Mouse (Mus musculus) erythroblast, embryonic 14.5 days (primary cell): ENCODE results near the gene Gm10337. TPM values are rescaled to one million over a fixed set of nuclear protein-coding genes. Genes with fewer than 3 reads are reported as not detected.

Experiments used
- H3K27me3 ChIP-seq: 2 replicates; pipeline ENCODE4 v1.6.1; 2012; ENCODE audit warnings: inconsistent platforms; ENCODE audit not compliant: control insufficient read depth
- H3K36me3 ChIP-seq: 2 replicates; pipeline ENCODE4 v1.6.1; 2012; ENCODE audit warnings: mild to moderate bottlenecking, inconsistent platforms; ENCODE audit not compliant: control insufficient read depth
- H3K4me1 ChIP-seq: 2 replicates; pipeline ENCODE4 v1.6.1; 2012; ENCODE audit warnings: inconsistent platforms; ENCODE audit not compliant: control insufficient read depth
- H3K4me3 ChIP-seq: replicated peaks from 2 replicates; pipeline ENCODE3; 2012; ENCODE audit warnings: moderate library complexity, mild to moderate bottlenecking, inconsistent platforms
- H3K9me3 ChIP-seq: 2 replicates; pipeline ENCODE4 v1.6.1; 2012; ENCODE audit warnings: low read length, inconsistent platforms, mixed read lengths; ENCODE audit not compliant: control insufficient read depth
- GATA1 ChIP-seq: IDR thresholded peaks from 2 replicates; pipeline ENCODE4 v1.6.1; 2012; ENCODE audit warnings: low read length, inconsistent platforms, mixed read lengths
- TAL1 ChIP-seq: IDR thresholded peaks from 3 replicates; pipeline ENCODE4 v1.6.1; 2012; ENCODE audit warnings: low read length, inconsistent platforms, mixed read lengths
- polyA plus RNA-seq: library from polyadenylated mRNA; stranded (reverse); fragments of >175 nt; gene quantifications from 2 replicates; pipeline ENCODE4 v1.2.3, GENCODE M21; 2012

The Gm10337 gene
- polyA plus RNA-seq, 1 experiment = not detected

- H3K4me3 ChIP-seq = peak overlapping the region; percentile 95
- peaks cover 35% of the 10 kb centered on the region for H3K36me3 ChIP-seq
- peaks cover 15% of the 10 kb centered on the region for H3K27me3 ChIP-seq
- TF ChIP-seq GATA1 (no peak), TAL1 (no peak)
- peaks cover 57% of the 10 kb centered on the region for H3K4me1 ChIP-seq
- no peaks in the 10 kb centered on the region for H3K9me3 ChIP-seq
These were observed 15.3 kb downstream of the Gm10337 start for GRCm38 (mm10) chr15:102518859-102519201.

- H3K36me3 ChIP-seq = peaks cover 42% of the 10 kb centered on the region
These were observed 16.0 kb downstream of the Gm10337 start for GRCm38 (mm10) chr15:102519211-102520141.

GRCm38 (mm10) chr15:102520416-102520815 is 16.9 kb downstream of the Gm10337 start:
- Histone ChIP-seq H3K9me3 (no peaks in the 10 kb centered on the region), H3K4me3 (no peak overlapping the region), H3K36me3 (peaks cover 46% of the 10 kb centered on the region), H3K4me1 (peaks cover 57% of the 10 kb centered on the region), H3K27me3 (peaks cover 13% of the 10 kb centered on the region)
- TF ChIP-seq TAL1 = no peak
- TF ChIP-seq GATA1 = no peak

More at GRCm38 (mm10) chr15:102519211-102520141, 16.0 kb downstream of the Gm10337 start:
- TF ChIP-seq GATA1 (no peak), TAL1 (no peak)
- peak overlapping the region; percentile 95 for H3K4me3 ChIP-seq
- H3K4me1 ChIP-seq = peaks cover 57% of the 10 kb centered on the region
- no peaks in the 10 kb centered on the region for H3K9me3 ChIP-seq
- peaks cover 15% of the 10 kb centered on the region for H3K27me3 ChIP-seq

- no peak for TF ChIP-seq GATA1
- TF ChIP-seq TAL1 = no peak
These were observed 18.0 kb downstream of the Gm10337 start for GRCm38 (mm10) chr15:102521480-102521879.

GRCm38 (mm10) chr15:102524892-102525485 is 21.5 kb downstream of the Gm10337 start, which contains the start of gene Npff:
Gene Npff (minus strand): TSS chr15:102524942.
- no peaks in the 10 kb centered on the region for H3K9me3 ChIP-seq
- TF ChIP-seq GATA1 (no peak), TAL1 (no peak)
- no peak within 1 kb of the TSS for H3K4me3 ChIP-seq
- peaks cover 22% of the 10 kb centered on the region for H3K4me1 ChIP-seq
- H3K27me3 ChIP-seq = no peaks in the 10 kb centered on the region
- peaks cover 75% of the 10 kb centered on the region for H3K36me3 ChIP-seq

More at GRCm38 (mm10) chr15:102521480-102521879, 18.0 kb downstream of the Gm10337 start:
- H3K4me1 ChIP-seq = peaks cover 48% of the 10 kb centered on the region
- peaks cover 2% of the 10 kb centered on the region for H3K27me3 ChIP-seq
- peaks cover 46% of the 10 kb centered on the region for H3K36me3 ChIP-seq
- H3K4me3 ChIP-seq = no peak overlapping the region
- no peaks in the 10 kb centered on the region for H3K9me3 ChIP-seq

DNA sequence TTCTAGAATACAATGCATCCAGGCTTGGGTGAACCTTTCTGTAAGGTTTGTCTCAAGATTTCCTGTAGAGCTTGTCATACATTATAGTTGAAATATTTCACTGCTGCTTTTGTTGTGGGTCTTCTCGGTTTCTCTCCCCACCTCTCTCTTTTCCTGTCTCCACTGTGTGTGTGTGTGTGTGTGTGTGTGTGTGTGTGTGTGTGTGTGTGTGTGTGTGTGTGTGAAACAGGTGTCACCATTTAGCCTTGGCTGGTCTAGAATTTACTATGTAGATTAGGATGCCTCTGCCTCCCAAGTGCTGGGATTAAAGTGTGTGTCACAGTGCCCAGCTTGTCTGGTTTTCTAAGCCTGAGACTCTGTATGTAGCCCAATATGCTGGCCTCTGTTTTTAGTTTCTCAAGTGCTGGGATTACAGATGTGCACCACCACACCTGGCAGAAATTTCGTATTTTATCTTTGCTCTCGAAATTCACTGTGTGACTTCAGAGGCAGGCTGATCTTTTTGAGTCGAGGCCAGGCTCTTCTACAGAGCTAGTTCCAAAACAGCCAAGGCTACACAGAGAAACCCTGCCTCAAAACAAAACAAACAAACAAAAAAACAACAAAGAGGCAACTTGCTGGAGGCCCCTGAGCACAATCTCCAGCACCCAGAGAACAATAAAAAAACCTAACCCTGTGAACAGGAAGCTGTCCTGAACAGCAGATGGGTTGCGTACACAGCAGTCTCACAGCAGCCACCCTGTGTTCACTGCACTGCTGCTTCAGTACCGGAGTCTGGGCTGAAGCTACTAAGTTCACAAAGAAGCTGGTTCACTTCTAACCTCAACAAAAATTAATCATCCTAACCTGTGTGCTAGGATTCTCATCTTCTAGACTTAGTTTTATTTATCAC is 22.8 kb downstream of the Gm10337 start:
- Histone ChIP-seq H3K4me3 (no peak overlapping the region), H3K9me3 (no peaks in the 10 kb centered on the region), H3K27me3 (no peaks in the 10 kb centered on the region), H3K36me3 (peaks cover 70% of the 10 kb centered on the region), H3K4me1 (peaks cover 9% of the 10 kb centered on the region)
- TF ChIP-seq GATA1 (no peak), TAL1 (no peak)

DNA sequence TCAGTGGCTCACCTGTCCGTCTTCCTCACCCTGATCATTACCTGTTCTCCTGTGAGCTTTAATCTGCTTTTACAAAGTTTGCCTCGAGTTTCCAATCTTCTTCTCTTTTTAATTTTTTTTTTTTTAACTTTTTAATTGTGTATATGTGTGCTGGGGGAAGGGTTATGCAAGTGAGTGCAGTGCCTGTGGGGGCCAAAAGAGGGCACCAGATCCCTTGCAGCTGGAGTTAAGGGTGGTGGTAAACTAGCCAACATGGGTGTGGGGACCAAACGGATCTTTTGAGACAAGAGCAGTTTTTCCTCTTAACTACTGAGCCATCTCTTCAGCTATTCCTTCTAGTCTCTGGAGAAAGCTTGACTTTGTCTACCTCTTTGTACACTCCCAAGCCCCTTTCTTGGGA is 24.4 kb downstream of the Gm10337 start:
- peaks cover 66% of the 10 kb centered on the region for H3K36me3 ChIP-seq
- no peak overlapping the region for H3K4me3 ChIP-seq
- no peaks in the 10 kb centered on the region for H3K27me3 ChIP-seq
- H3K4me1 ChIP-seq = no peaks in the 10 kb centered on the region
- no peaks in the 10 kb centered on the region for H3K9me3 ChIP-seq
- TF ChIP-seq TAL1 (no peak), GATA1 (no peak)

GRCm38 (mm10) chr15:102528396-102528795 is 24.9 kb downstream of the Gm10337 start:
- H3K27me3 ChIP-seq = no peaks in the 10 kb centered on the region
- TF ChIP-seq GATA1 (no peak), TAL1 (no peak)
- no peaks in the 10 kb centered on the region for H3K9me3 ChIP-seq
- H3K4me3 ChIP-seq = no peak overlapping the region
- H3K4me1 ChIP-seq = no peaks in the 10 kb centered on the region
- H3K36me3 ChIP-seq = peaks cover 67% of the 10 kb centered on the region
